ENCODE assay signal across 15 mouse cellular contexts in the genomic region with DNA sequence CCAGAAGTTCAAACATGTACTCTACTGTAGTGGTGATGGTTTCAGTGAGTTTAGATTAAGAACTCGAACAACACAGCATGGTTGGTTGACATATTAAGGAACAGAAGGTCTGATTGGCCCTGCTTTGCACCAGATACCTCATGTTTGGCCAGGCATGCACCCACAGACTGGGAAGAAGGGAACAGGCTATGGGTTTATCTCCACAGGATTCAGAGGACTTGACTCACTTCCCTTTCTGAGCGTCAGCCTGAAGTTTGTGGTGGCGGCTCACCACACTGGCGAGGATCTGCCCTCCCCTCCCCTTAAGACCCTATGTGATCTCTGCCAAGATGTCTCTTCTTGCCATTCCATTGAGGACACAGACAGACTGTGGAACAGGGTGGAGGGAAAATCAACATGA.
"Had no signal": no experiment of that assay in that cellular context is flagged by ENCODE, and none has a peak within 500 bp of the region (broad histone marks: within the 10 kb centered on the region; RNA-seq: fewer than 3 reads in every experiment).

No protein-coding gene starts in this region.

- H3K36me3 ChIP-seq: limb, embryonic 12.5 days; neural tube, embryonic 15.5 days had no signal

- ATAC-seq: lung, postnatal 0 days had no signal

- DNase-seq: kidney, adult 9 months; kidney, postnatal 36 days; lung, adult 2 months; lung, postnatal 4 days; midbrain, embryonic 14.5 days; right cerebral cortex, adult 18-20 months; right cerebral cortex, postnatal 25 days; thymus, postnatal 4 days had no signal

- H3K27me3 ChIP-seq: limb, embryonic 12.5 days; neural tube, embryonic 15.5 days had no signal

- H3K9ac ChIP-seq: limb, embryonic 12.5 days; liver, embryonic 14.5 days; neural tube, embryonic 15.5 days had no signal

- H3K4me2 ChIP-seq: limb, embryonic 12.5 days; neural tube, embryonic 15.5 days had no signal

- H3K9me3 ChIP-seq: neural tube, embryonic 15.5 days had no signal

- H3K4me3 ChIP-seq: limb, embryonic 12.5 days; myocyte; neural tube, embryonic 15.5 days had no signal

- H3K27ac ChIP-seq: kidney, postnatal 0 days; limb, embryonic 12.5 days; liver, embryonic 14.5 days; neural tube, embryonic 15.5 days; stomach, postnatal 0 days had no signal

- H3K4me1 ChIP-seq: neural tube, embryonic 15.5 days had no signal
